Mouse (Mus musculus): ENCODE measurements around the gene Dus2.
A peak's percentile ranks its signal among the peaks of the same experiment; 100 is the strongest.
"Not testable (repeated sequence)": the region's sequence is repeated elsewhere in the genome, so short reads cannot be mapped to it uniquely, and the experiment has no call there.

Gene Dus2

DNA sequence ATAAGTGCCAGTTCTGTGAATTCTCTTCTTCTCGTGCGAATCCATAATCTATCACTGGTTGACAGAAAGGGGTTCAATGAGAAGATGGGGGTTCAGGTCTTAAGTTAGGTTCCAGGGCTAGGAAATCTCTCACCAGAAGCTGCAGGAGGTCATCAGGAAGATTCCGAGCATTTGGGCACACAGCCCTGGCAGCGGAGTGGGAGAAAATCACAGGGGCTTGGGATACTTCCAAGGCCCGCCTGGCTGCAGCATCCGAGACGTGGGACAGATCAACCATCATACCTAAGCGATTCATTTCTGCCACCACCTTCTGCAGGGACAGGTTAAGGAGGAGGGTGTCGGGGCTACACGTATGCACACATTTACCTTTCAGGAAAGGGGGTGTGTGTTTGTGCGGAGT is 2.6 kb upstream of the Dus2 start:
- DNase-seq (ENCODE audit: low spot score in 2 of 2) = no peak

DNA sequence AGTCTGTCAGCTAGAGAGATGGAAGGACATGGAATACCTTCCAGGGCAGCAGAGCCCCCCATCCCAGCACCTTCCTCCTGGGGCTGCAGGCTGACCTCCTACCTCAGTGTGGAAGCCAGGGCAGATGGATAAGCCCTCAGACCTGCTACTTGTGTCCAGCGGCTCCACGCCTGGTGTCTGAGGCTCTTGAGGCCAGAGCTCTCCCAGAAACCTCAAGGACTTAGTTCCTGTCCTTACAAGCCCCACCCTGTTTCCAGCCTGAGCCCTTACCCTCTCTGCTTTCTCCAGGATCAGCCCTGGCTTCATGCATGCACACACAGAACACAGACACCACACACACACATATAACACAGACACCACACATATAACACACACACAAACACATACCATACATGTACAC is 409 bp downstream of the Dus2 start:
- no peak for DNase-seq (ENCODE audit: low spot score in 2 of 2)

DNA sequence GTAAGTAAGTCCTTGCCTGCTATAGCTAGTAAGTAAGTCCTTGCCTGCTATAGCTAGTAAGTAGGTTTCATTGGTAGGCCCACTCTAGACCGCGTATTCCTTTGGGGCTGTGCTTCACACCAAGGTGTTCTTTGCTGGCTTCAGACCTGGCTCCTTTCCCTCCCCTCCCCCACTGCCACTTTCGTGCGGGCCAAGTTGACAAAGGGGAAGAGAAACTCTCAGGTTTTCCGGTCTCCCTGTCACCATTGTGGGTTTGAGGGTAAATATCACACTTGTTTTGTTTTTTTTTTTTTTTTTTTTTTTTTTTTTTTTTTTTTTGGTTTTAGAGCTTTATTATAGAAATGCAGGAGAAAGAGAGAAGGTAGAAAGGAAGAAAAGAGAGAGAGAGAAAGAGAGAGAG is 1.4 kb downstream of the Dus2 start:
- peak; percentile 52 to 65 for DNase-seq (ENCODE audit: low spot score in 2 of 2)

DNA sequence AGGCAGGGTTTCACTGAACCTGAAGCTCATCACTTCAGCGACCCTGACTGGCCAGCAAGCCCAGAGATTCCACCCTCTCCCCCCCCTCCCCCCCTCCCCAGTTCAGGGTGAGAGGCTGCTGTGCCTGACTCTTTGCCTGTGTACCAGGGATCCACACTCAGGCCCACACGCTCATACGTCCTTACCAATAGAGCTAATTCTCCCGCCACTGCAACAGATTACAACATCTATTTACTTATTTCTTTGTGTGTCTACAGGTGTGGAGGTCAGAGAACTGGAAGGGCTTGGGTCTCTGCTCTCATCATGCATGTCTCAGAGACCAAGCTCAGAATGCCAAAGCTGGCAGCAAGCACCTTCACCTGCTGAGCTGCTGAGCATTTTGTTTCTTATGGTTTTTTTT is 2.1 kb downstream of the Dus2 start:
- DNase-seq (ENCODE audit: low spot score in 2 of 2) = no peak

DNA sequence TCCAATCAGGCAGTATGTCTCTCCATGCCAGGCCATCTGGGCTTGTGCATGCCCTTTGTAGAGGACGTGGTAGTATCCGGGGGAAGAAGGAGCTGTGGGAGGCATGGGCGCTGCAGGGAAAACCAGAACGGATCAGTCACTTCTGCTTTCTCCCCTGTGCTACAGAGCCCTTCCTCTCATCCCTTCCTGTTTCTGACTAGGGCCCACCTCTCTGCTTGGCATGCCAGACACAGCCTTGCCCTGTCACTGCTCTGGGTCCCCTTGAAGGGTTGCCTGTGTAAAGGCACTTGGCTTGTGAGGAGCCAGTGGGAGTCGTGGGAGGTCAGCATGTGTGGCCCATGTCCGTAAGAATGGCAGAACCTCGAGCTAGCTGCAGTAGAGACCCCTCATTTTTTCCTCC is 5.2 kb downstream of the Dus2 start:
- DNase-seq (ENCODE audit: low spot score in 2 of 2) = no peak

DNA sequence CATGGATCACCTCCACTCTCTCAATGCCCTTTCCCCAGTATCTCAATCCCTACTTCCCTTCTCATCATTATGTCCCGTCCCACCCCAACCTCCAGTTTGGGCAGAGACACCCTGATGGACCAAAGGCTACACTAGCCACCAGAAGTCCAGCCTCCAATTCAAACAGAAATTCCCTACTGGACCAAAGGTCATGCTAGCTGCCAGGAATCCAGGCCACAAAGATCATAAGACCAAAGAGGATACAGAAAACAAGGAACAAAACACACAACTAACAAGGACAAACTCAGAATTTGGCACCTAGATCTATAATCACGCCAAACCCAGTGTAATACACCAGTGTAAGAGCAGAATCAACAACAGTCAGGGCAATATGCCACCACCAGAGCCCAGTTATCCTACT is 7.8 kb downstream of the Dus2 start:
- no peak for DNase-seq (ENCODE audit: low spot score in 2 of 2)

DNA sequence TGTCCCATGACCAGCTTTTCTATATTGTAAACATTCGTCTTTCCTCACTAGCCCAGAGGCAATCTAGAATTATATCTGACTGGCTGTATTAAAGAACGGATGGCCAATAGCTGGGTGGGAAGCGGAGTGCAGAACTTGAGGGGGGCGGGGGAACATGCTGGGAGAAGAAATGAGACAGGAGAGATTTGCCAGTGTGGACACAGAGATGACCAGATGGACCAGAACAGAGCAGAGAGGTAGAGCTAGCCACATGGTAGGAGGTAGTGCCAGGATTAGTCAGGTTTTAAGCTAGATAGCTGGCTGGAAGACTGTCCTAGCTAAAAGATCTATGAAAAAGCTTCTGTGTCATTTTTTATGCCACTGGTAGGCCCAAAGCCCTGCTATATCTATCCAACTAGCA is 10.8 kb downstream of the Dus2 start:
- no peak for DNase-seq (ENCODE audit: low spot score in 2 of 2)

DNA sequence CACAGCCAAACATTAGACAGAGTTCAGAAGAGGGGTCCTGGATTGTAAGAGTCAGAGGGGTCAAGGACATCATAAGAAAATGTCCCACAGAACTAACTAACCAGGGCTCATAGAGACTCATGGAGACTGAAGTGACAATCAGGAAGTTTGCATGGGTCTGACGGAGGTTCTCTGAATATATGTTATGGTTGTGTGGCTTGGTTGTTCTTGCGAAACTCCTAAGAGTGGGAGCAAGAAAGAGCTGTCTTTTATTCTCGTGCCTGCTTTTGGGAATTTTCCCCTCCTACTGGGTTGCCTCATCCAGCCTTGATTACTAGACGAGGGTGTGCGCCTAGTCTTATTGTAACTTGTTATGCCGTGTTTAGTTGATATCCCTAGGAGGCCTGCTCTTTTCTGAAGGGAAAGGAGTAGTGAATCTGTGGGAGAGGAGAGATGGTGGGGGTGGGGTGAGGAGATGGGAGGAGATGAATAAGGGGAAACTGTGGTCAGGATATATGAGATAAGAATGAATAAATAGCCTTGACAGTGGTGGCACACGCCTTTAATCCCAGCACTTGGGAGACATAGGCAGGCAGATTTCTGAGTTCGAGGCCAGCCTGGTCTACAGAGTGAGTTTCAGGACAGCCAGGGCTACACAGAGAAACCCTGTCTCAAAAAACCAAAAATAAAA is 13.5 kb downstream of the Dus2 start:
- DNase-seq (ENCODE audit: low spot score in 2 of 2) = no peak

DNA sequence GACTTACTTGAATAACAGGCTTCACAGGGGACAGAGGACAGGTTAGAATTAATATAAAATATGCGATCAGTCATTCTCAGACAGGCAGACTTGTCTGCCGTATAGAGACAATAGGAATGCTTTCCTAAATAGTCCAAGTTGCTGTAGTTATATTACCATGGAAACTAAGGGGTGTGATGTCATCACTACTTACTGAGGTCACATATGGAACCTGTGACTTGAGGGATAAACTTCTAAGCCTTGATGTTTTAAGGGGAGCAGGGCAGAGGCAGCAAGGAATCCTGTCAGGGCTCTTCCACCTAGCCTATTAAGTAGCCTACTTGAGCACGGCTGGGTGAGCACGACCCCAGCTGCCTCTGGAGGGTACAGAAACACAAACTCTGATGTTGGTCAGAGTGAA is 14.7 kb downstream of the Dus2 start, which contains the start of gene Dpep2nb:
Dpep2nb (minus strand) TSS at position 101 of the 400 bp plus-strand sequence.
- DNase-seq (ENCODE audit: low spot score in 2 of 2) = no peak

DNA sequence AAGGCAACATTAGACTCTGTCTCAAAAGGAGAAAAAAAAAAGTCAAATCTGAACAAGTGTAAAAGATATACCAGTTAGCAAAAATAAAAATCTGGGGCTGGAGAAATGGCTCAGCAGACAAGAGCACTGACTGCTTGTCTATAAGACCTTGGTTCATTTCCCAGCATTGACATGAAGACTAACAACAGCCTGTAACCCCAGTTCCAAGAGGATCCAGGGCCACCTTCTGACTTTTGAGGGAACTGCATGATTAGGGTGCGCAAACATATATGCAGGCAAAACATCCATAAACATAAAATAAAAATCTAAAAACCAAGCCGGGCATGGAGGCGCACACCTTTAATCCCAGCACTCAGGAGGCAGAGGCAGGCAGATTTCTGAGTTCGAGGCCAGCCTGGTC is 15.3 kb downstream of the Dus2 start:
- DNase-seq (ENCODE audit: low spot score in 2 of 2) = no peak

DNA sequence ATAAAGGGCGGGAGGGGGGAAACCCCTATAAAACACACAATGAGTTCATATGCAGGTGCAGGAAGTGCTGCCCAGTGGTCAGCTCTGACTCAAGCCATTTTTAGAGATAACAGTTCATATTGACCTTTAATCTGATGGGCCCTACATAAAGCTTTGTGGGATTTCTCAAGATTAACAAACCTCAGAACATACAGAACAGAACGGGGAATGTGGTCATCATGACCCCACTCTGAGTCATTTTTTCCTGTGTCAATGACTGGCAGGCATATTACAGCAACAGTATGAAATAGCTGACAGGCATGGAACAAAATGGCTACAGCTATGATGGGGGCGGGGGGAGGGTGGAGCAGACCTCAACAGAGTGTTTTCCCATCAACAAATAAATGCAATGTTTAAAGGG is 16.0 kb downstream of the Dus2 start:
- no peak for DNase-seq (ENCODE audit: low spot score in 2 of 2)

DNA sequence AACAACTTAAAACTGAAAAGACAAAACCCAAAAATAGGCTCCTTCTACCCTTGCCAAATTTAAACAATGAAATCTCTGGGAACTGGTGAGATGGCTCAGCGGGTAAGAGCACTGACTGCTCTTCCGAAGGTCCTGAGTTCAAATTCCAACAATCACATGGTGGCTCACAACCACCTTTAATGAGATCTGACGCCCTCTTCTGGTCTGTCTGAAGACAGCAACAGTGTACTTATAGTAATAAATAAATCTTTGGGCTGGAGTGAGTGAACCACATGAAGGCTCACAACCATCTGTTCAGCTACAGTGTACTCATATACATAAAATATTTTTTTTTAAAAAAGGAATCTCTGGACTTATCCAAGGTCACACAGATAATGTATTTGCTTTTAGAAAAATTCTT is 16.8 kb downstream of the Dus2 start:
- DNase-seq (ENCODE audit: low spot score in 2 of 2) = not testable (repeated sequence)

DNA sequence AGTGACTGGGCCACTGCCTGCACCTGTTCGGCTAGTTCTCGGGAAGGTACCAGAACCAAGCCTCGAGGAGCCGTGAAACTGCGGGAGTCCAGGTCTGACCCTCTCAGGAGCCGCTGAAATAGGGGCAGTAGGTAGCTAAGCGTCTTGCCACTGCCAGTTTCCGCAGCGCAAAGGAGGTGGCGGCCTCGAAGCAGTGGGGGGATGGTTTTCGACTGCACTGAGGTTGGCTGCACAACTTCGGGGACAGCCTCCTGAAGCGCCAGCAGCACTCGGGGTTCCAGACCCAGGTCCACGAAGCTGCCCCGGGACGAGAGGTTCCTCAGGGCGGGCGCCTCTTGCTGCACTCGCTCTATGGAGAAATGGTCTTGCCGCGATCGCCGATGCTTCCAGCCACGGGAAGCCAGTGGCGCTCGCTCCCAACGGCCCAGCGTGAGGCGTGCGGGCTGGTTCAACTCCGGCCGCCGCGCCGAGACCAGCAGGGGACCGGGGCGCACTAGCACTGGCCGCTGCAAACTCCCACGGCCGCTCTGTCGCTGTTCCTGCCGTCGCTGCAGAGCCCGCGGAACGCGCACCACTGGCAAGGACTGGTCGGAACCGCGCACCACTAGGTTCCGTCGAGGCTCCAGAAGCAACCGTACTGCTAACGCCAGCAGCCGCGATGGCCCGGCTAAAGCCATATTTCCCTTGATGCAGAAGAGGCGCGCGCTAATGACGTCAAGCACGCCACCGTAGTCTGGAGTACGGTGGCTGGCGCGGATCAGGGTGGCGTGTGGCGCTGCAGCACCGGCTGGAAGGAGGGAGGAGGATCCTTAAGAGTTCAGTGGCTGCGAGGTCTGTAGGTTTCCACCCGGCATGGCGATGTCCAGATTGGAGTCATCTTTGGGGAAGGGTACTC is 19.9 kb downstream of the Dus2 start:
- peak; percentile 77 to 87 for DNase-seq (ENCODE audit: low spot score in 2 of 2)

DNA sequence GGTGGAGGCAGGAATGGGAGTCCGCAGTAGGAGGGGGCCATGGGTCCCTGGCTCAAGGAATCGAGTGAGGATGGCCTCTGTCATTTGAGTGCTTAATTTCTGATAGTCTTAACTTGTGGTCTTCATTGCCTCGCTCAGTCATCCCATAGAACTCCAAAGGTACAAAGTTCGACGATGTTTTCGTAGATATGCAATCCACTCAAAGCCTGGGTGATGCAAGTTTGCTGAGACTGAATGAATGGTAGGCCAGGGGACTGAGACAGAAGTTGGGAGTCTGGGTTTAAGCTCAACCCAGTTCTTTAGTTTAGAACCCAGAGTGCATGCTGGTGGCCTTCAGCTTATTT is 20.5 kb downstream of the Dus2 start, which contains the start of gene Ddx28:
Ddx28 (minus strand) TSS at position 240 of the 344 bp plus-strand sequence.
- no peak for DNase-seq (ENCODE audit: low spot score in 2 of 2)

DNA sequence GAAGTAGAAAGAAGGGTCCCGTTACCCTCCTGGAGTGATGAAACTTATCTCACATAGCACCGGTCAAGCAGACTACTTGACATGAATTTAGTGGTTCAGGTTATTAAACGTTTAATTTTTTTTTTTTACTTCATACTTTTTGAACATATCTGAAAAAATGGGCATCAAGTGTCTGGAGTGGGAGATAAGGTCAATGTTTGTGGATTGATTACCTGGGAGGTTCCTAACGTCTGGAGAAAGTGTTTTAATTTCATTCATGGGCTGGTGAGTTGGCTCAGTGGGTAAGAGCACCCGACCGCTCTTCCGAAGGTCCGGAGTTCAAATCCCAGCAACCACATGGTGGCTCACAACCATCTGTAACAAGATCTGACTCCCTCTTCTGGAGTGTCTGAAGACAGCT is 21.1 kb downstream of the Dus2 start:
- not testable (repeated sequence) for DNase-seq (ENCODE audit: low spot score in 2 of 2)

DNA sequence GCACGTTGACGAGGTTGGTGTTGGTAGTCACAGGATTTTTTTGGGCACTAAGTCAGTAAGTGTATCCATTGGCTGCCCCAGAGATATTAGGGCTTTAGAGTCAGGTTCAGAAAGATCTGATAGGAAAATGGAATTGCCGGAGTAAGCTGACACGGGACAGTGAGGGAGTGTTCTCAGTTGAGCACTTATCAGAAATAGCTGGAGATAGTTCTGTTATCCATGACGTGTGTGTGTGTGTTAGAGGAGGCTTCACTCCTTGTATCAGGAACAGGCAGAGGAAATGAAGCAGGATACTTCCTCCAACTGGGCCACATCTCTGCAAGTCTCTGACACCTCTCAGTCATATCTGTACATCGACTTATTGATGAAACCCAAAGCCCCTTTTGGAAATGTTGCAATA is 25.1 kb downstream of the Dus2 start:
- DNase-seq (ENCODE audit: low spot score in 2 of 2) = no peak

DNA sequence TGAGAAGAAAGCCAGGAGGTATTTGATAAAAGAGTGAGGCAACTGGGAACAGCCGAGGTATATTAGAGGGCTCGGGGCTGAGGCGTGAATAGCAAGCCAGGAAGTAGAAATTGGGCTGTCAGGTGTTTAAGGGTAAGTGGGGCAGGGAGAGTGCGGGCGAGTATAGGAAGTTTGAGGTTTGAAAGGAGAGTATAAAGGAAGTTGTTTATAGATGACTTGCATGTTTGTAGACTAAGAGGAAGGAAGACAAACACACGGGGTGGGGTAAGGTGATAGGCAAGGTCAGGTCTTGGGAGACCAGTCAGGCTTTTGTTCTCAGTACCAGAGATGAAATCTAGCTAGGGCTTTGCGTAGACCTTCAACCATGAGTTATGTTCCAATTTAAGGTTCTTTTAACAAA is 26.0 kb downstream of the Dus2 start:
- no peak for DNase-seq (ENCODE audit: low spot score in 2 of 2)

DNA sequence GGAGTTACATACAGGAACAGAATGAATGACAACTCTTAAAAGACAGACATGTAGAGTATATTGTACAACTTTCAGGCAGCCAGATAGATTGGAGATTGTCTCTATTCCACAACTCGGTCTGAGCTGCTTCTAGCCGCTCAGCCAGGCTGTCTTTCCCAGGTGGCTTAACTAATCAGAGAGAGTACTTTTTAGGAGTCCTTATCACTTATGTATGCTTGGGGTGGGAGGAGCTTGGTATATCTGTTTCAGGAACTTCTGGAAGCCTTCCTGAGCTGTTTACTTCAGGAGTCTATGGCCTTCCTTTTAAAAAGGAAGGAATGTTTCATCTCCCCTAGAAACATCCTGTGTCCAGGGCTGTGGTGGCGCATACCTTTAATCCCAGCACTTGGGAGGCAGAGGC is 26.9 kb downstream of the Dus2 start:
- no peak for DNase-seq (ENCODE audit: low spot score in 2 of 2)

DNA sequence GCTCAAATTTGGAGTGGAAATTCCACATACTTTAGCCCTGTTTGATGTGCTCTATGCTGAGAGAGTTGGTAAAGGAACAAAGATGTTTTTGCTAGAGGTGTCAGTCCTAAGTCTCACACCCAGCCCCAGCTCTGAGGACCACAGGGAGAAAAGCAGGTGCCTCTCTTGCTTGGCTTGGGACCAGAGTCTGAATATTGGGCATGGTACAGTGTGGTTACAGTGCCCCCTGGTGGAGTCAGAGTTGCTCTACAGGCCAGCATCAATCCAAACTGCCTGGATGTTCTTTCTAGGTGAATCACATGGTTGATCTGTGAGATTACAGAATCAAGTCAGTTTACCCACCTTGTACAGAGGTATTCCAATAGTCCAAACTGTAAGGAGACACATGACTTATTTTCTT is 31.3 kb downstream of the Dus2 start:
- DNase-seq (ENCODE audit: low spot score in 2 of 2) = peak; percentile 57 to 76

DNA sequence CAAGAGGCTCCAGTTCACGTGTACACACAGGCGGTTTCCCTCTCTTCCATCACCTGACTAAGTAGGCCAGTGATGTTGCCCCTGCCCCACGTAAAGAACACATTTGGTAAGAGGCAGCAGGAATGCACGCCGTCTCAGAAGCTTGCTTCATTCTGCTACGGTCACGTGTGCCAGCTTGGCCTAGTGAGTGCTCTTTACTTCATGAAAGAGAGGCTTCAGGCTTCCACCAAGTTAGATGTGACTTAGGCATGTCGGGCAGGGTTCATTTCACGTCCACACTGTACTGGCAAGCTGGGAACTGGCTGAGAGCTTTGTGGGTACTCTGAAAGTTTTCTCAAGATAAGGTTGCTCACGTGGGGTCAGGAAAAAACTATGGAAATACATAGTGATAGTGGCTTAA is 47.6 kb downstream of the Dus2 start:
- no peak for DNase-seq (ENCODE audit: low spot score in 2 of 2)

DNA sequence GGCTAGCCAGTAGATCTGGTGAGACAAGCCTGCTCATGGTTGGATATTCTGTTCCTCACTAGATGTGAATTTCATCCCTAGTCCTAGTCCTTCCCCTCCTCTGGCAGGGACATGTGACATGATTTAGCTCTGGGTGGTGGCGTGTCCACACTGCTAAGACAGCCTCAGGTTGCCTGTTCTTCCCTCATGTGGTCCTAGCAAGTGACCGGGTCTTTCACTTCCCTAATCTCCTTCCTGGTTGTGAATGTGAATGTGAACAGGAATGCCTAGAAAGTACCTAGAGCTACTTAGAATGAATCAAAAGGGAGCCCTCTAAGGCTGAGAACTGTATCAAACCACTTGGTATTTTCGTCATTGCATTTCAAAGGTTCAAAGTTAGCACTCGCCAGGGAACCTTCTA is 48.5 kb downstream of the Dus2 start:
- DNase-seq (ENCODE audit: low spot score in 2 of 2) = no peak

DNA sequence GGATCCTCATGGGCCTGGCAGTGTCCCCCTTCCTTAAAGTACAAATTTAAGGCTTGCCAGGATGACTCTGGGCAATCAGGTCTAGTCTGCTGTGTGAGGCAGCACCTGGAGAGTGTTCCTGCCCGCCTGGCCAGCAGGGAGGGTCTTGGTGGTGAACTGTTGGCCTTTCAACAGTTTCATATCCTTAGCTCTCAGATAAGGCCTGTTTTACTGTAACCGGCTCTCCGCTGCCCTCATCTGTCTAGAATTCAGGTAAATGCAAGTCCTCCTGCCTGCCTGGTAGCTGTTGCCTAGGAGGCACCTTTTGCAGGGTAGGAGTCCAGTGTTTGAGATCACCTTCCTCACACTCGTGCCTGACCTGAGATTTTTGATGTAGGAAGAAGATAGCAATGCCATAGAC is 49.1 kb downstream of the Dus2 start:
- no peak for DNase-seq (ENCODE audit: low spot score in 2 of 2)

DNA sequence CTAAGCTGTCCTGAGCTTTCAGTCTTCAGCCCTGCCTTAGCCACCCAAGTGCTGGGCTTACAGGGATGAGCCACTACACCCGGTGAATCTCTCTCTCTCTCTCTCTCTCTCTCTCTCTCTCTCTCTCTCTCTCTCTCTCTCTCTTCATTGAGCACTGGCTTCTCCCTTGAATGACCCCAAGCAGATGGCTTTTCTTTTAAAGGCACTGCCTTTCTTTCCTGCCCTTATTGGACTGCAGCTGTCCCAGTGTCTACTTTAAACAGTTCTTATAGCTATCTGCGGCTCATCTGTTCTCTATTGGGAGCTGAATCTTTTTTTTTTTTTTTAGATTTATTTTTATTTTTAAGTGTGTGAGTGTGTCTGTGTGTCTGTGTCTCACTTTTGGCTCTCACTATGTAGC is 51.9 kb downstream of the Dus2 start:
- no peak for DNase-seq (ENCODE audit: low spot score in 2 of 2)
